ENCODE assay signal across 8 mouse cellular contexts in the genomic region with DNA sequence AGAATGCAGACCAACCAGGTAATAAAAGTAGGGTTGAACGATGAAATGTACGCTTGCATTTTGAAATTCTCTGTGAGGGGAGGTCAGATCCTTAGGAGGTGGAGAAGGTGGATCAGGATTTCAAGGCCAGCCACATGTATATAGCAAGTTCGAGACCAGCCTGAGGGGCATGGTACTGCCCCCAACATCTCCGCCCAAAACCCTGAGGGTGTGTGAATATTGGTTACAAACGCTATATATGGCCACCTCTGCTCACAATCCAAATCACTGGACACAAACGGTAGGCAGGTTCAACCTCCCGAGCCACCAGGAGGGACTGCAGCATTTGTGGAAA. TPM values are rescaled to one million over a fixed set of nuclear protein-coding genes. Genes with fewer than 3 reads are reported as not detected.
DNase-seq lines count a peak whose midpoint lies in the region; ATAC-seq and TF ChIP-seq lines count a peak whose summit lies in the region.

No protein-coding gene starts in this region.

- no peak for TF ChIP-seq CTCF in gastrocnemius, adult 2 months (IDR thresholded peaks at IDR 0.05)
- no peak for TF ChIP-seq CTCF in CH12.LX (conservative IDR thresholded peaks at IDR 0.05 in 1 of 2, IDR thresholded peaks at IDR 0.05 in 1 of 2; ENCODE audit: low read depth in 2 of 2, low read length in 2 of 2)
- TF ChIP-seq CTCF in forebrain, postnatal 0 days (IDR thresholded peaks at IDR 0.05; ENCODE audit: low read depth): no peak

- H3K27me3 ChIP-seq in CH12.LX (replicated peaks): no peaks in the 10 kb centered on the region
- no peaks in the 10 kb centered on the region for H3K27me3 ChIP-seq in forebrain, postnatal 0 days (ENCODE audit: insufficient read depth, low read length)

- peak overlapping the region; percentile 38; the same call in 1 of the 2 replicates for H3K9ac ChIP-seq in CH12.LX (ENCODE audit: insufficient read depth, low read depth)
- peak overlapping the region; percentile 92 for H3K9ac ChIP-seq in forebrain, postnatal 0 days

- 2% methylated on average over 7 of the region's 7 CpGs for WGBS in forebrain, postnatal 0 days
- 2% methylated on average over 7 of the region's 7 CpGs for WGBS in macrophage (ENCODE audit: missing documents)

- in situ Hi-C loops in CH12.LX (cut with MboI; ENCODE audit: low pct_ligation_motif_present, low pct_unique_long_range_greater_than_20kb, low sequenced_read_pairs): loop anchor here (25.0 kb wide), 3 partner anchors 232 to 1568 kb away; a partner anchor contains a TSS

- H3K36me3 ChIP-seq in CH12.LX (replicated peaks in 1 of 2; ENCODE audit: control insufficient read depth in 1 of 2, insufficient read depth in 1 of 2, low read length in 1 of 2): peaks cover under 1 to 5% of the 10 kb centered on the region in 2 experiments
- H3K36me3 ChIP-seq in forebrain, postnatal 0 days (ENCODE audit: insufficient read depth): peaks cover 8% of the 10 kb centered on the region
- no peaks in the 10 kb centered on the region for H3K36me3 ChIP-seq in macrophage (ENCODE audit: inconsistent target)

- peak; percentile 53 for ATAC-seq in forebrain, postnatal 0 days

- no peaks in the 10 kb centered on the region for H3K79me2 ChIP-seq in CH12.LX (replicated peaks; ENCODE audit: control insufficient read depth, extremely low read depth, insufficient read depth, poor library complexity, severe bottlenecking)
- no peaks in the 10 kb centered on the region for H3K79me2 ChIP-seq in macrophage (ENCODE audit: inconsistent target)

- dilution Hi-C loops in CH12.LX (cut with MboI; ENCODE audit: extremely low pct_ligation_motif_present, extremely low pct_unique_long_range_greater_than_20kb, low sequenced_read_pairs): no loop called here

- DNase-seq in gastrocnemius, adult 2 months: no peak
- DNase-seq in gastrocnemius, postnatal 4 days (ENCODE audit: low spot score in 2 of 2): no peak
- DNase-seq in CH12.LX (ENCODE audit: extremely low read depth): no peak
- DNase-seq in forebrain, postnatal 0 days: no peak
- DNase-seq in thymus, postnatal 0 days (ENCODE audit: low spot score): no peak
- DNase-seq in left cerebral cortex, postnatal 4 days: no peak
- DNase-seq in ovary, postnatal 14 days (ENCODE audit: low spot score): no peak

- TF ChIP-seq EP300 in CH12.LX (IDR thresholded peaks at IDR 0.05; ENCODE audit: low read length): no peak

- no peak for TF ChIP-seq RAD21 in CH12.LX (IDR thresholded peaks at IDR 0.05; ENCODE audit: low read depth, low read length)

- TF ChIP-seq POLR2A in CH12.LX (IDR thresholded peaks at IDR 0.05; ENCODE audit: low read depth, low read length): no peak

- H3K9me3 ChIP-seq in CH12.LX (replicated peaks; ENCODE audit: low read length): peaks cover 5% of the 10 kb centered on the region
- H3K9me3 ChIP-seq in forebrain, postnatal 0 days (ENCODE audit: low read length): no peaks in the 10 kb centered on the region

- peak overlapping the region; percentile 96 for H3K4me3 ChIP-seq in gastrocnemius, adult 2 months
- H3K4me3 ChIP-seq in CH12.LX (replicated peaks in 1 of 3; ENCODE audit: low read depth in 2 of 3, low read length in 2 of 3, poor library complexity in 1 of 3): peak overlapping the region; percentile 72 to 85 (median 76)
- H3K4me3 ChIP-seq in forebrain, postnatal 0 days (ENCODE audit: low read depth, low read length): peak overlapping the region; percentile 89
- peak overlapping the region; percentile 70 for H3K4me3 ChIP-seq in macrophage (ENCODE audit: inconsistent target)

- intact Hi-C loops in gastrocnemius, adult 2 months (cut with DNase I): loop anchor here (2.0 to 10.0 kb wide), 4 partner anchors 78 to 1570 kb away; no protein-coding TSS in a partner anchor
- intact Hi-C loops in left cerebral cortex, postnatal 4 days (cut with DNase I): loop anchor here (5.0 to 10.0 kb wide), 3 partner anchors 33 to 1570 kb away; no protein-coding TSS in a partner anchor

- no peak overlapping the region for H3K4me2 ChIP-seq in CH12.LX (ENCODE audit: insufficient read depth, low read depth, poor library complexity, severe bottlenecking)
- peak overlapping the region; percentile 79 for H3K4me2 ChIP-seq in forebrain, postnatal 0 days (ENCODE audit: low read depth)

- H3K4me1 ChIP-seq in CH12.LX (ENCODE audit: control insufficient read depth in 1 of 2, insufficient read depth in 2 of 2): peaks cover 5 to 13% of the 10 kb centered on the region in 2 experiments; a peak in 2 of 4 replicates
- H3K4me1 ChIP-seq in forebrain, postnatal 0 days (ENCODE audit: insufficient read depth): no peaks in the 10 kb centered on the region

- H3K27ac ChIP-seq in gastrocnemius, adult 2 months: peak overlapping the region; percentile 81
- H3K27ac ChIP-seq in CH12.LX (ENCODE audit: insufficient read depth, low read depth): no peak overlapping the region
- H3K27ac ChIP-seq in forebrain, postnatal 0 days (ENCODE audit: low read depth, low read length): peak overlapping the region; percentile 79
- H3K27ac ChIP-seq in macrophage: no peak overlapping the region

TF ChIP-seq in CH12.LX, 34 proteins besides CTCF, POLR2A, EP300 and RAD21:
- TF ChIP-seq MAX (IDR thresholded peaks at IDR 0.05; ENCODE audit: low read length) (peak; percentile 63; the same call in 1 of the 2 replicates), TBP (conservative IDR thresholded peaks at IDR 0.05; ENCODE audit: low read depth, low read length) (peak; percentile 64; the same call in 1 of the 2 replicates), CHD1 (IDR thresholded peaks at IDR 0.05; ENCODE audit: low read depth, low read length) (0 out of 2 replicates have a peak, but pooled peaks have one; percentile 43), ZMIZ1 (IDR thresholded peaks at IDR 0.05; ENCODE audit: low read depth, low read length) (no peak), RCOR1 (conservative IDR thresholded peaks at IDR 0.05; ENCODE audit: low read depth, low read length) (0 out of 2 replicates have a peak, but pooled peaks have one; percentile 63), BHLHE40 (IDR thresholded peaks at IDR 0.05; ENCODE audit: low read depth, low read length) (0 out of 2 replicates have a peak, but pooled peaks have one; percentile 2), SIN3A (IDR thresholded peaks at IDR 0.05; ENCODE audit: low read length) (no peak), CHD2 (IDR thresholded peaks at IDR 0.05; ENCODE audit: low read length) (peak; percentile 47; the same call in 1 of the 2 replicates), TCF12 (IDR thresholded peaks at IDR 0.05; ENCODE audit: low read depth, low read length) (peak; percentile 40; the same call in 1 of the 2 replicates), MYC (IDR thresholded peaks at IDR 0.05; ENCODE audit: low read depth, low read length) (peak; percentile 75; the same call in 1 of the 2 replicates)
TF ChIP-seq in CH12.LX: peak in this region for 8.

RNA-seq across cellular contexts. Expression of a gene that starts 0.3 kb away (rescaled TPM):
- total RNA-seq in gastrocnemius, adult 2 months (2021): under 1 TPM; 0.17 to 0.36 TPM
- total RNA-seq in gastrocnemius, postnatal 4 days (2021): 1 to 10 TPM; 1.4 to 2.6 TPM
- total RNA-seq in CH12.LX (2012; rRNA removed): 2.3 and 3.1 TPM in 2 replicates
- 2.0 and 3.3 TPM in 2 replicates for total RNA-seq in CH12.LX (2014; rRNA removed)
- 0.79 and 0.80 TPM in 2 replicates for polyA plus RNA-seq in CH12.LX (2012; ENCODE audit: insufficient read length, low read depth)
- total RNA-seq in forebrain, postnatal 0 days (2014; rRNA removed): 20.7 and 21.6 TPM in 2 replicates
- 15.3 and 17.2 TPM in 2 replicates for polyA plus RNA-seq in forebrain, postnatal 0 days (2015; fragmentation: Nextera tagmentation; extraction: Ambion mirVana)
- under 1 TPM in 3 of 26 experiments, not detected in 23; 0.19 to 0.31 (median 0.25) TPM for total RNA-seq in macrophage (2018; cell fraction: chromatin; rRNA removed)
- under 1 TPM in 9 of 26 experiments, not detected in 17; 0.06 to 0.15 (median 0.09) TPM for total RNA-seq in macrophage (2018; cell fraction: cytosol; rRNA removed)
- under 1 TPM in 2 of 26 experiments, not detected in 24; 0.30 to 0.85 TPM for total RNA-seq in macrophage (2018; cell fraction: nucleus; rRNA removed)
- 0.14 TPM in 1 of 3 replicates, not detected in the others for polyA plus RNA-seq in macrophage (2018)
- polyA plus RNA-seq in thymus, postnatal 0 days (2015; fragmentation: Nextera tagmentation; extraction: Ambion mirVana): 3.7 and 4.4 TPM in 2 replicates
- 10 to 100 TPM; 12.1 to 14.0 TPM for total RNA-seq in left cerebral cortex, postnatal 4 days (2021)

RNA-seq across cellular contexts. Expression of a gene that starts 36.4 kb away (rescaled TPM):
- total RNA-seq in gastrocnemius, adult 2 months (2021): not detected
- not detected for total RNA-seq in gastrocnemius, postnatal 4 days (2021)
- total RNA-seq in CH12.LX (2012; rRNA removed) (not detected in 2 replicates), CH12.LX (2014; rRNA removed) (not detected in 2 replicates)
- polyA plus RNA-seq in CH12.LX (2012; ENCODE audit: insufficient read length, low read depth) (not detected in 2 replicates), macrophage (2018) (not detected in 3 replicates)
- 0.38 TPM in 1 of 2 replicates, not detected in the other for total RNA-seq in forebrain, postnatal 0 days (2014; rRNA removed)
- polyA plus RNA-seq in forebrain, postnatal 0 days (2015; fragmentation: Nextera tagmentation; extraction: Ambion mirVana): not detected in 2 replicates
- total RNA-seq in macrophage (2018; cell fraction: chromatin; rRNA removed): not detected
- total RNA-seq in macrophage (2018; cell fraction: cytosol; rRNA removed): not detected
- total RNA-seq in macrophage (2018; cell fraction: nucleus; rRNA removed): not detected
- polyA plus RNA-seq in thymus, postnatal 0 days (2015; fragmentation: Nextera tagmentation; extraction: Ambion mirVana): 0.14 and 0.18 TPM in 2 replicates
- total RNA-seq in left cerebral cortex, postnatal 4 days (2021): under 1 TPM in 1 of 2 experiments, not detected in 1; 0.12 TPM

Comparison
In these comparisons a context has a peak if more than half of its experiments do, and no peak if none do; other contexts are left out.
1. H3K27ac ChIP-seq: peak in gastrocnemius, adult 2 months (single experiment) and forebrain, postnatal 0 days (single experiment); none in CH12.LX (single experiment) and macrophage (single experiment).
2. Peak in every context shown above with its lines, with median percentiles within 50 percentile points of each other: H3K4me3 ChIP-seq.